ENCODE assay signal across 14 mouse cellular contexts in the genomic region with DNA sequence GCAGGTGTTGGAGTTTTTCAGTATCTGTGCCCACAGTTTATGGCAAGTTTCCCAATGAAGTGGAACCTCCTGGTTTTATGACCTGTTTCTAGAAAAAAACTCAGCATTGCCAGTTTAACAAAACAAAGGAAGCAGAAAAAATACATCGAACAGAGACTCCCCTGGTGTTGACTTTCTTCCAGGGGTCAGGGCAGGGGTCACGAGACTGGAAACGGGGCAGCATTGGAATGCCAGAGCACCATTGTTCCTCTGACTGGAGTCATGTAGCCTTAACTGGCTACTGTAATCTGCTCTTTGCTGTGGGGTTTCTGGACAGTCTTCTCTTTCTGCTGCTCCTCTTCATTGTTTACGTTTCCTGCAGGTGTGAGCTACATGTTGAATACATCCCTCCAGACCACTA. TPM values are rescaled to one million over a fixed set of nuclear protein-coding genes. Genes with fewer than 3 reads are reported as not detected.
DNase-seq lines count a peak whose midpoint lies in the region; ATAC-seq and TF ChIP-seq lines count a peak whose summit lies in the region.
"Had no signal": no experiment of that assay in that cellular context is flagged by ENCODE, and none has a peak within 500 bp of the region (broad histone marks: within the 10 kb centered on the region; RNA-seq: fewer than 3 reads in every experiment).

No protein-coding gene starts in this region.

- no peaks in the 10 kb centered on the region for H3K9me3 ChIP-seq in hindbrain, embryonic 10.5 days
- H3K9me3 ChIP-seq in hindbrain, embryonic 13.5 days: no peaks in the 10 kb centered on the region
- H3K9me3 ChIP-seq in midbrain, embryonic 12.5 days: no peaks in the 10 kb centered on the region
- H3K9me3 ChIP-seq in midbrain, postnatal 0 days (ENCODE audit: low read length): no peaks in the 10 kb centered on the region
- H3K9me3 ChIP-seq in liver, embryonic 16.5 days (replicated peaks; ENCODE audit: control insufficient read depth, low read length): no peaks in the 10 kb centered on the region
- H3K9me3 ChIP-seq: hindbrain, embryonic 12.5 days; limb, embryonic 15.5 days had no signal

- peaks cover 15% of the 10 kb centered on the region for H3K4me1 ChIP-seq in hindbrain, embryonic 10.5 days (replicated peaks)
- no peaks in the 10 kb centered on the region for H3K4me1 ChIP-seq in hindbrain, embryonic 13.5 days (replicated peaks)
- no peaks in the 10 kb centered on the region for H3K4me1 ChIP-seq in midbrain, embryonic 12.5 days
- H3K4me1 ChIP-seq in midbrain, postnatal 0 days (ENCODE audit: insufficient read depth, low read length): no peaks in the 10 kb centered on the region
- no peaks in the 10 kb centered on the region for H3K4me1 ChIP-seq in liver, embryonic 16.5 days (ENCODE audit: control insufficient read depth, low read depth, low read length)
- H3K4me1 ChIP-seq: limb, embryonic 15.5 days had no signal

- H3K27ac ChIP-seq in hindbrain, embryonic 10.5 days: no peak overlapping the region
- H3K27ac ChIP-seq in hindbrain, embryonic 13.5 days: no peak overlapping the region
- H3K27ac ChIP-seq in midbrain, embryonic 12.5 days (replicated peaks): no peak overlapping the region
- H3K27ac ChIP-seq in midbrain, postnatal 0 days (ENCODE audit: low read depth, low read length): no peak overlapping the region
- no peak overlapping the region for H3K27ac ChIP-seq in liver, embryonic 16.5 days (ENCODE audit: low read length)
- H3K27ac ChIP-seq: heart, embryonic 13.5 days; hindbrain, embryonic 12.5 days; left cerebral cortex, adult 2 months; limb, embryonic 15.5 days had no signal

- no peak for TF ChIP-seq CTCF in midbrain, postnatal 0 days (IDR thresholded peaks at IDR 0.05)

- H3K4me2 ChIP-seq in hindbrain, embryonic 13.5 days: no peak overlapping the region
- no peak overlapping the region for H3K4me2 ChIP-seq in midbrain, embryonic 12.5 days (replicated peaks)
- no peak overlapping the region for H3K4me2 ChIP-seq in midbrain, postnatal 0 days (ENCODE audit: low read depth, low read length, poor library complexity, severe bottlenecking)
- H3K4me2 ChIP-seq in liver, embryonic 16.5 days (ENCODE audit: low read depth, low read length): no peak overlapping the region
- H3K4me2 ChIP-seq: heart, embryonic 13.5 days; hindbrain, embryonic 12.5 days; limb, embryonic 15.5 days had no signal

- no peak overlapping the region for H3K9ac ChIP-seq in hindbrain, embryonic 13.5 days
- H3K9ac ChIP-seq in midbrain, embryonic 12.5 days (replicated peaks): no peak overlapping the region
- no peak overlapping the region for H3K9ac ChIP-seq in midbrain, postnatal 0 days (replicated peaks; ENCODE audit: low read length, poor library complexity, severe bottlenecking)
- no peak overlapping the region for H3K9ac ChIP-seq in liver, embryonic 16.5 days (ENCODE audit: low read depth, low read length)
- H3K9ac ChIP-seq: heart, embryonic 13.5 days; hindbrain, embryonic 12.5 days; limb, embryonic 15.5 days had no signal

- H3K36me3 ChIP-seq in hindbrain, embryonic 10.5 days: no peaks in the 10 kb centered on the region
- no peaks in the 10 kb centered on the region for H3K36me3 ChIP-seq in hindbrain, embryonic 13.5 days
- H3K36me3 ChIP-seq in midbrain, embryonic 12.5 days: no peaks in the 10 kb centered on the region
- H3K36me3 ChIP-seq in midbrain, postnatal 0 days (ENCODE audit: insufficient read depth, low read length): no peaks in the 10 kb centered on the region
- no peaks in the 10 kb centered on the region for H3K36me3 ChIP-seq in liver, embryonic 16.5 days (ENCODE audit: control insufficient read depth, insufficient read depth)
- H3K36me3 ChIP-seq: heart, embryonic 13.5 days; hindbrain, embryonic 12.5 days; limb, embryonic 15.5 days had no signal

- no peak overlapping the region for H3K4me3 ChIP-seq in hindbrain, embryonic 10.5 days
- H3K4me3 ChIP-seq in hindbrain, embryonic 13.5 days: no peak overlapping the region
- H3K4me3 ChIP-seq in midbrain, embryonic 12.5 days: no peak overlapping the region
- H3K4me3 ChIP-seq in midbrain, postnatal 0 days (ENCODE audit: low read depth, low read length): no peak overlapping the region
- H3K4me3 ChIP-seq in liver, embryonic 16.5 days (ENCODE audit: low read depth, low read length): no peak overlapping the region
- H3K4me3 ChIP-seq: heart, embryonic 13.5 days; hindbrain, embryonic 12.5 days; left cerebral cortex, adult 2 months; limb, embryonic 15.5 days had no signal

- 7% methylated on average over 4 of the region's 4 CpGs for WGBS in hindbrain, embryonic 10.5 days
- WGBS in hindbrain, embryonic 13.5 days: 6% methylated on average over 4 of the region's 4 CpGs
- WGBS in midbrain, embryonic 12.5 days: 11% methylated on average over 4 of the region's 4 CpGs
- 6% methylated on average over 4 of the region's 4 CpGs for WGBS in midbrain, postnatal 0 days
- 21% methylated on average over 4 of the region's 4 CpGs for WGBS in liver, embryonic 16.5 days (ENCODE audit: insufficient replicate concordance)

- peak; percentile 55 for DNase-seq in hindbrain, embryonic 10.5 days (ENCODE audit: low spot score)
- no peak for DNase-seq in midbrain, postnatal 0 days (ENCODE audit: low spot score)
- peak; percentile 57 for DNase-seq in embryo, embryonic 10.5 days (ENCODE audit: low spot score)
- no peak for DNase-seq in layer of hippocampus, adult 8-10 months (ENCODE audit: low spot score in 2 of 2)
- DNase-seq: gastrocnemius, postnatal 14 days; right cerebral cortex, adult 18-20 months had no signal

- ATAC-seq in hindbrain, embryonic 13.5 days (ENCODE audit: low FRiP score): no peak
- ATAC-seq in midbrain, embryonic 12.5 days (ENCODE audit: low FRiP score, low read depth): peak; percentile 16; the same call in 1 of the 2 replicates
- ATAC-seq in midbrain, postnatal 0 days (ENCODE audit: low FRiP score): no peak
- 0 out of 2 replicates have a peak, but pooled peaks have one; percentile 30 for ATAC-seq in liver, embryonic 16.5 days (ENCODE audit: low read depth)
- ATAC-seq: lung, postnatal 0 days had no signal

- no peaks in the 10 kb centered on the region for H3K27me3 ChIP-seq in hindbrain, embryonic 10.5 days (ENCODE audit: insufficient read depth, poor library complexity, severe bottlenecking)
- no peaks in the 10 kb centered on the region for H3K27me3 ChIP-seq in hindbrain, embryonic 13.5 days
- no peaks in the 10 kb centered on the region for H3K27me3 ChIP-seq in midbrain, embryonic 12.5 days
- H3K27me3 ChIP-seq in midbrain, postnatal 0 days (ENCODE audit: insufficient read depth, low read length): no peaks in the 10 kb centered on the region
- no peaks in the 10 kb centered on the region for H3K27me3 ChIP-seq in liver, embryonic 16.5 days (ENCODE audit: control insufficient read depth, insufficient read depth, low read depth, low read length)
- H3K27me3 ChIP-seq: heart, embryonic 13.5 days; hindbrain, embryonic 12.5 days; limb, embryonic 15.5 days had no signal

RNA-seq across cellular contexts. Expression of a gene that starts 15.1 kb away (rescaled TPM):
- 6.5 and 7.1 TPM in 2 replicates for polyA plus RNA-seq in hindbrain, embryonic 10.5 days (2016; fragmentation: Nextera tagmentation; extraction: Ambion mirVana)
- polyA plus RNA-seq in hindbrain, embryonic 13.5 days (2015; fragmentation: Nextera tagmentation; extraction: Ambion mirVana): 12.7 and 12.8 TPM in 2 replicates
- 12.8 and 14.0 TPM in 2 replicates for polyA plus RNA-seq in midbrain, embryonic 12.5 days (2016; fragmentation: Nextera tagmentation; extraction: Ambion mirVana)
- total RNA-seq in midbrain, postnatal 0 days (2014; rRNA removed): 4.3 and 4.7 TPM in 2 replicates
- 4.2 and 4.3 TPM in 2 replicates for polyA plus RNA-seq in midbrain, postnatal 0 days (2015; fragmentation: Nextera tagmentation; extraction: Ambion mirVana)
- 1.8 and 2.4 TPM in 2 replicates for polyA plus RNA-seq in liver, embryonic 16.5 days (2015; fragmentation: Nextera tagmentation; extraction: Ambion mirVana)
- 10 to 100 TPM in 1 of 4 experiments, 1 to 10 TPM in 3; 9.1 to 12.0 (median 9.6) TPM for total RNA-seq in layer of hippocampus, adult 8-10 months (2022)

RNA-seq across cellular contexts. Expression of a gene that starts 16.2 kb away (rescaled TPM):
- polyA plus RNA-seq in hindbrain, embryonic 10.5 days (2016; fragmentation: Nextera tagmentation; extraction: Ambion mirVana): 7.7 and 8.8 TPM in 2 replicates
- 13.5 and 13.7 TPM in 2 replicates for polyA plus RNA-seq in hindbrain, embryonic 13.5 days (2015; fragmentation: Nextera tagmentation; extraction: Ambion mirVana)
- polyA plus RNA-seq in midbrain, embryonic 12.5 days (2016; fragmentation: Nextera tagmentation; extraction: Ambion mirVana): 15.8 and 16.9 TPM in 2 replicates
- 20.2 and 25.1 TPM in 2 replicates for total RNA-seq in midbrain, postnatal 0 days (2014; rRNA removed)
- polyA plus RNA-seq in midbrain, postnatal 0 days (2015; fragmentation: Nextera tagmentation; extraction: Ambion mirVana): 9.6 and 11.8 TPM in 2 replicates
- 8.8 and 9.7 TPM in 2 replicates for polyA plus RNA-seq in liver, embryonic 16.5 days (2015; fragmentation: Nextera tagmentation; extraction: Ambion mirVana)
- total RNA-seq in layer of hippocampus, adult 8-10 months (2022): 10 to 100 TPM; 17.6 to 21.7 (median 18.5) TPM

Comparison
In these comparisons a context has a peak if more than half of its experiments do, and no peak if none do; other contexts are left out.
1. ATAC-seq: peak in midbrain, embryonic 12.5 days (single experiment) and liver, embryonic 16.5 days (single experiment); none in hindbrain, embryonic 13.5 days (single experiment) and midbrain, postnatal 0 days (single experiment).
2. DNase-seq: peak in hindbrain, embryonic 10.5 days (single experiment) and embryo, embryonic 10.5 days (single experiment); none in midbrain, postnatal 0 days (single experiment) and layer of hippocampus, adult 8-10 months (0 of 2).